Comparison of ENCODE assay signal across 19 mouse cellular contexts in the genomic region with DNA sequence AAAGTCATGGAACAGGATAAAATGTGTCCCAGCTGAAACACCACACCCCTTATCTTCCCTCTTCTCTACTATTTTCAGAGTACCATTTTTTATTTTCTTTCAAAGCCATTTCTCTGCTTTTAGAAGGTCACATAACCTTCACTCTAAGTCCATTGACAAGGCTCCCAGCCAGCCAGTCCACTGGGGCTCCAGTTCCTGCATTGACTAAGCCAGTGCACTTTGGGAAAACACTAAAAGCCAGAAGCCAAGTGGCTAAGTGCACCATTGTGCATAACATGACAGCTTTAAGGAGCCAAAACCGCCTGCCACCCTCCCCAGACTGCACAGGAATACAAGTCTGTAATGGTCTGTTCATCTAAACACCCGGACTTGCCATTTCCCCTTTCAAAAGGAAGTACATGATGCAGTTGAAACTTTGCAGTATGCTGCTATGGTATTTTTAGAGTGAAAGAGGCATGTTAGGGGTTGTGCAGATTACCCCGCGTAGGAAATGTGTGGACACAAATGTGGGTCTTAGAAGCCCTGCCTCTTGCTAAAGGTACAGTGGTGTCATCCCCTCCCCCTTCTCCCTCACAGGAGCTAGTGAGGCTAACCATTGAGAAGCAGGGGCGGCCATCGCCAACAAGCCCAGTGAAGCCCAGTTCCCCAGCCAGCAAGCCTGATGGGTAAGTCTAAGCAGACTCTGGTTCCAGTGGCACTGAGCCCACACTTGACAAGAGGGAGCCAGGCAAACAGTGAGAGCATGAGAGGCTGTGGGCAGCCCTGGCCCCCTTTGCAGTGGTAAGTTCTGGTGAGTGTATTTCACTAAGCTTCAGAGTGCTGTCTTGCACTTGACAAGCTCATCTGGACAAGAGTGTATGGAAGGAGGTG. TPM values are rescaled to one million over a fixed set of nuclear protein-coding genes. Genes with fewer than 3 reads are reported as not detected.
DNase-seq lines count a peak whose midpoint lies in the region; ATAC-seq and TF ChIP-seq lines count a peak whose summit lies in the region.
"Had no signal": no experiment of that assay in that cellular context is flagged by ENCODE, and none has a peak within 500 bp of the region (broad histone marks: within the 10 kb centered on the region; RNA-seq: fewer than 3 reads in every experiment).

No protein-coding gene starts in this region.

- peak; percentile 43 for DNase-seq in hindbrain, postnatal 0 days (ENCODE audit: low spot score)
- DNase-seq in right cerebral cortex, postnatal 4 days = peak; percentile 39
- no peak for DNase-seq in right cerebral cortex, adult 18-20 months
- DNase-seq: adrenal gland, adult 2 months; cerebellum, adult 18-20 months; gastrocnemius, postnatal 14 days; heart, postnatal 36 days; kidney, postnatal 36 days; lung, embryonic 14.5 days; thymus, adult 2 months had no signal

- 86% methylated on average over 6 of the region's 6 CpGs for WGBS in hindbrain, postnatal 0 days
- 94% methylated on average over 6 of the region's 6 CpGs for WGBS in hindbrain, embryonic 12.5 days
- 81% methylated on average over 6 of the region's 6 CpGs for WGBS in small intestine, adult 2 months
- 89% methylated on average over 6 of the region's 6 CpGs for WGBS in kidney, embryonic 15.5 days

- TF ChIP-seq POLR2A in small intestine, adult 2 months (IDR thresholded peaks at IDR 0.05; ENCODE audit: low read depth, low read length) = no peak

- no peaks in the 10 kb centered on the region for H3K9me3 ChIP-seq in hindbrain, postnatal 0 days (ENCODE audit: low read length)
- H3K9me3 ChIP-seq in hindbrain, embryonic 12.5 days (replicated peaks) = no peaks in the 10 kb centered on the region
- H3K9me3 ChIP-seq in kidney, embryonic 15.5 days (replicated peaks) = no peaks in the 10 kb centered on the region
- H3K9me3 ChIP-seq: forebrain, embryonic 15.5 days; midbrain, embryonic 10.5 days had no signal

- H3K4me3 ChIP-seq in hindbrain, postnatal 0 days (ENCODE audit: low read length) = no peak overlapping the region
- H3K4me3 ChIP-seq in hindbrain, embryonic 12.5 days = no peak overlapping the region
- no peak overlapping the region for H3K4me3 ChIP-seq in brown adipose tissue, adult 24 weeks (ENCODE audit: insufficient read depth, low read depth, low read length)
- H3K4me3 ChIP-seq in small intestine, adult 2 months (ENCODE audit: low read depth, low read length) = no peak overlapping the region
- H3K4me3 ChIP-seq in kidney, embryonic 15.5 days (replicated peaks) = no peak overlapping the region
- H3K4me3 ChIP-seq: forebrain, embryonic 15.5 days; midbrain, embryonic 10.5 days; myocyte had no signal

- no peak overlapping the region for H3K9ac ChIP-seq in hindbrain, postnatal 0 days (replicated peaks; ENCODE audit: low read length)
- no peak overlapping the region for H3K9ac ChIP-seq in hindbrain, embryonic 12.5 days
- H3K9ac ChIP-seq in kidney, embryonic 15.5 days = no peak overlapping the region
- H3K9ac ChIP-seq: forebrain, embryonic 15.5 days; lung, embryonic 14.5 days had no signal

- peaks cover 40% of the 10 kb centered on the region for H3K36me3 ChIP-seq in hindbrain, postnatal 0 days (ENCODE audit: insufficient read depth, low read length)
- peaks cover 70% of the 10 kb centered on the region for H3K36me3 ChIP-seq in hindbrain, embryonic 12.5 days
- H3K36me3 ChIP-seq in small intestine, adult 2 months (ENCODE audit: control insufficient read depth, insufficient read depth, low read length) = peaks cover 41% of the 10 kb centered on the region
- peaks cover 75% of the 10 kb centered on the region for H3K36me3 ChIP-seq in kidney, embryonic 15.5 days

- TF ChIP-seq CTCF in hindbrain, postnatal 0 days (IDR thresholded peaks at IDR 0.05; ENCODE audit: low read depth) = no peak
- no peak for TF ChIP-seq CTCF in small intestine, adult 2 months (IDR thresholded peaks at IDR 0.05; ENCODE audit: extremely low read depth, insufficient read length, insufficient replicate concordance, low read depth, low read length)

- H3K27me3 ChIP-seq in hindbrain, postnatal 0 days (ENCODE audit: insufficient read depth, low read length) = no peaks in the 10 kb centered on the region
- no peaks in the 10 kb centered on the region for H3K27me3 ChIP-seq in hindbrain, embryonic 12.5 days
- H3K27me3 ChIP-seq in small intestine, adult 2 months (ENCODE audit: control insufficient read depth, insufficient read depth, low read length) = no peaks in the 10 kb centered on the region
- no peaks in the 10 kb centered on the region for H3K27me3 ChIP-seq in kidney, embryonic 15.5 days
- H3K27me3 ChIP-seq: forebrain, embryonic 15.5 days had no signal

- peak overlapping the region; percentile 3; the same call in 1 of the 2 replicates for H3K27ac ChIP-seq in hindbrain, postnatal 0 days
- no peak overlapping the region for H3K27ac ChIP-seq in hindbrain, embryonic 12.5 days
- H3K27ac ChIP-seq in brown adipose tissue, adult 24 weeks (replicated peaks; ENCODE audit: low read depth, low read length) = peak overlapping the region; percentile 3; the same call in 1 of the 2 replicates
- peak overlapping the region; percentile 50 for H3K27ac ChIP-seq in small intestine, adult 2 months (ENCODE audit: insufficient read depth, low read depth, low read length)
- no peak overlapping the region for H3K27ac ChIP-seq in kidney, embryonic 15.5 days
- H3K27ac ChIP-seq: forebrain, embryonic 15.5 days; midbrain, embryonic 10.5 days had no signal

- H3K4me2 ChIP-seq in hindbrain, postnatal 0 days (ENCODE audit: low read depth, low read length) = no peak overlapping the region
- H3K4me2 ChIP-seq in hindbrain, embryonic 12.5 days (replicated peaks) = no peak overlapping the region
- H3K4me2 ChIP-seq in kidney, embryonic 15.5 days = no peak overlapping the region
- H3K4me2 ChIP-seq: forebrain, embryonic 15.5 days; heart, embryonic 11.5 days; lung, embryonic 14.5 days had no signal

- no peak for ATAC-seq in hindbrain, postnatal 0 days
- no peak for ATAC-seq in hindbrain, embryonic 12.5 days (ENCODE audit: low FRiP score)
- no peak for ATAC-seq in kidney, embryonic 15.5 days (replicated peaks; ENCODE audit: low FRiP score)
- ATAC-seq: forebrain, embryonic 15.5 days; intestine, postnatal 0 days had no signal

- no peaks in the 10 kb centered on the region for H3K4me1 ChIP-seq in hindbrain, postnatal 0 days (ENCODE audit: insufficient read depth, low read length)
- H3K4me1 ChIP-seq in hindbrain, embryonic 12.5 days = no peaks in the 10 kb centered on the region
- peaks cover 11% of the 10 kb centered on the region for H3K4me1 ChIP-seq in brown adipose tissue, adult 24 weeks (ENCODE audit: control insufficient read depth, insufficient read depth, insufficient read length, low read length)
- peaks cover 3% of the 10 kb centered on the region for H3K4me1 ChIP-seq in small intestine, adult 2 months (ENCODE audit: control insufficient read depth, insufficient read depth, insufficient read length, low read length)
- peaks cover 3% of the 10 kb centered on the region; the same call in 1 of the 2 replicates for H3K4me1 ChIP-seq in kidney, embryonic 15.5 days
- H3K4me1 ChIP-seq: forebrain, embryonic 15.5 days; midbrain, embryonic 10.5 days had no signal

RNA-seq across cellular contexts. Expression of a gene that starts 52.8 kb away (rescaled TPM):
- 2.6 TPM in 1 of 2 replicates, not detected in the other for total RNA-seq in hindbrain, postnatal 0 days (2014; rRNA removed)
- polyA plus RNA-seq in hindbrain, postnatal 0 days (2015; fragmentation: Nextera tagmentation; extraction: Ambion mirVana) = 0.33 and 0.56 TPM in 2 replicates
- not detected in 2 replicates for polyA plus RNA-seq in hindbrain, embryonic 12.5 days (2016; fragmentation: Nextera tagmentation; extraction: Ambion mirVana)
- not detected in 2 replicates for polyA plus RNA-seq in brown adipose tissue, adult 24 weeks (2012; ENCODE audit: insufficient read depth, insufficient read length, missing spikeins)
- 0.81 and 4.0 TPM in 2 replicates for polyA plus RNA-seq in small intestine, adult 2 months (2012; rRNA removed)
- 1.8 and 2.0 TPM in 2 replicates for polyA plus RNA-seq in kidney, embryonic 15.5 days (2015; fragmentation: Nextera tagmentation; extraction: Ambion mirVana)
- total RNA-seq: adrenal gland, adult 2 months; gastrocnemius, postnatal 14 days; heart, postnatal 36 days had no signal
- polyA plus RNA-seq: adrenal gland, adult 2 months; forebrain, embryonic 15.5 days; heart, embryonic 11.5 days; midbrain, embryonic 10.5 days; myocyte had no signal

Comparison
In these comparisons a context has a peak if more than half of its experiments do, and no peak if none do; other contexts are left out.
1. H3K27ac ChIP-seq: peak in hindbrain, postnatal 0 days (single experiment), brown adipose tissue, adult 24 weeks (single experiment) and small intestine, adult 2 months (single experiment); none in hindbrain, embryonic 12.5 days (single experiment) and kidney, embryonic 15.5 days (single experiment).